Mouse (Mus musculus): ENCODE measurements around the gene Hivep2. TPM values are rescaled to one million over a fixed set of nuclear protein-coding genes. Genes with fewer than 3 reads are reported as not detected.

The Hivep2 gene
- polyA plus RNA-seq, 1 experiment, result 16.0 TPM

DNA sequence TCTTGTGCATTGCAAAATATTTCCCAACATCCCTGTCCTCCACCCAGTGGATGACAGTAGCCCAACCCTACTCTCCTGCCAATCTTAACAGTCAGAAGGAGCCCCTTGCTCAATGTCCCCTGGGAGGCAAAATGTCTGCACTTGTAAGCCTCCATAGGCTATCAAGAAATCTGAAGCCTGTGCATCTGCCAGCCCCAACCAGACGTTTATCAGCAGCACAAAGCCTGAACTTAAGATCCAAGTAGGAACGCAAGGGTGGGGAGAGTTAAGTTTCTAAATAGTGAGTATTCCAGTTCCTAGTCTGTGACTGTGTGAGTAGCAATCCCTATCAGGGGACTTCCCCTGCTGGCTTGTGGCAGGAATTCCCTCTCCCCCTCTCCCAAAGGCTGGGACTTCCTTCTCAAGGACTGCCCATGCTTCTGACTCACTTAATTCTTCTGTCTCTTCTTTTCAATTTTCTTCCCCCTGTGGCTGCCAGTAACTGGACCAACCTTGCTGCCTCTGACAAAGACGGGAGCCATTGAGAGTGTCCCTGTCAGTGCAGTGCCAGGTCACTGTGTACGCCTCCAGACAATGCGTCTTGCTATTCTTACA lies 82.5 kb downstream of the Hivep2 start:
- peak; percentile 55 for DNase-seq (ENCODE audit: low read depth)

DNA sequence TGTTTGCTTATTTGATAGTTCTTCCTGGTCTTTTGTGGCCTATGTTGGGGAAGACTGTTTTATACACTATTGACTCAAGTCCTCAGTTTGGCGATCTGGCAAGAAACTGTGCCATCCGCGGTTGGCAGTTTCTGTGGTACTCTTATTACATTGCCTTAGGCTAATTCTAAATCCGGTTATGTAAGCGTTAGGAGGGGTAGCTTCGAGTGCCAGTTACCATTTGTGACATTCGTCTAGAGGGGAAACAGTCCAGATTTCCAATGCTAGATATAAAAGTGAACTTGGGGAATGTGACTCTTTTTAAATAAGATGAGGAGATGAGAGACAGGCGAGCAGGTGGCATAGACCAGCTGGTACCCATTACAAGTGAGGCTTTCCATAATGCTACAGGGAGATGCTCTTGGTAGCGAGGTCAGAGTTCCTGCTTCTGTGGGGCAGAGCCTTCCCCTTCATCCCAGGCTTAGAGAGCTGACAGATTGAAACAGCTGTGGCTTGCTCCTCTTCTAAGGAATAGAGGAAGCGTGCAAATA lies 83.1 kb downstream of the Hivep2 start:
- no peak for DNase-seq (ENCODE audit: low read depth)

DNA sequence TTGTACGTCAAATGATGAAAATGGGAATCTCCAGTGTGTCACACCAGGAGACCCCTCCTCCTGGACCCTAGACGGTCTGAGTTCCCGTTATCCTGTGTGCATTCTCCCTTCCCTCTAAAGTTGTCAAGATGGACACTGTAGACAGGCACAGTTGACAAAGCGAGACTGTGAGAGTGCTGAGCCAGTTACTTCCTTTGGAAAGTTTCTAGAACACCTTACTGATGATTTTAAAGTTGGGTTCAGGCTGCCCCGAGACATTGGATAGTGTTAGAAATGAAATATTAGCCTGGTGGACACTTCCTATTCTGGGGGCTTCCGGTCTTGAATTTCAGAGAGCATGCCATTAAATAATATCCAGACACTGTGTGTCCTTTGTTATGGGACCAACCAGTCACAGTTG lies 83.8 kb downstream of the Hivep2 start:
- DNase-seq (ENCODE audit: low read depth), result no peak

DNA sequence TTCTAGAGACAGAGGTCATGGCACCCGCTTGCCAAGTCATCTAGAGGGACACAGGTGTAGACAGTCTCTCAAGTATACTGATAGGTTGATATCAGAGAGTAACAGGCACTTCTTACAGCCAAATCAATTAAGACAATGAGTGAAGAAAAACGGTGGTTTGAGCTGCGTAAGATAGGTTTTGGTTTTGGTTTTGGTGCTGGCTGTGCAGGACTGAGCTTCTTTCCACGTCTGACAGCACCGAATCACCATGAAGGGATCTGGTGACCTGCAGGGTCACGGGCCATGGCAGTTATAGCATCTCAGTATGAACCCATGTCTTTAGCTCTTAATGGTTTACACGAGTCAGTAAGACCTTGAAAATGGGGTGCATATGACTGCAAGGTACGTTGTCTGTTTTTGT lies 84.7 kb downstream of the Hivep2 start:
- no peak for DNase-seq (ENCODE audit: low read depth)

DNA sequence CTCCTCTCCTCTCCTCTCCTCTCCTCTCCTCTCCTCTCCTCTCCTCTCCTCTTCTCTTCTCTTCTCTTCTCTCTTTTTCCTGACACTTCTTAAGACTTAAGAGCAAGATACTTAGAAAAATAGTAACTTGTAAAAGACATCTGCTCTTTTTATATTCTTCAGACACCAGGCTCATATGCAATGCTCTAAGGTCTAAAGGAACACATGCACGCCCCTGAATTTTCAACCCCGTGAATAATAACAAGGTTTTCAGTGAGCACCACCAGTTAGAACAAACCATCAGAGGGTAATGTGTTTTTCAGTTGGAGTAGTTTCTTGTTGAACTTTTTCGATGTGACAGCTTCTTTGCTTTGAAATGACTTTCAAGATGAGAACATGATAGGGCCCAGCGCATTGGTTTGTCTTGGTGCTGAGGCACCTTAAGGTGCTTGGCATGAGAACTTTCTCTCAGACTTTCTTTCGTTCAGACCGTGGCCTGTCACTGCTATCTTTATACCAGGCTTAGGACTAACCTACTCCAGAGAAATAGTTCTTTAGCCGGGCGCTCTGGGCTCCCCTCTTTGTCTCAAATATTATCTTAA lies 86.3 kb downstream of the Hivep2 start:
- no peak for DNase-seq (ENCODE audit: low read depth)

DNA sequence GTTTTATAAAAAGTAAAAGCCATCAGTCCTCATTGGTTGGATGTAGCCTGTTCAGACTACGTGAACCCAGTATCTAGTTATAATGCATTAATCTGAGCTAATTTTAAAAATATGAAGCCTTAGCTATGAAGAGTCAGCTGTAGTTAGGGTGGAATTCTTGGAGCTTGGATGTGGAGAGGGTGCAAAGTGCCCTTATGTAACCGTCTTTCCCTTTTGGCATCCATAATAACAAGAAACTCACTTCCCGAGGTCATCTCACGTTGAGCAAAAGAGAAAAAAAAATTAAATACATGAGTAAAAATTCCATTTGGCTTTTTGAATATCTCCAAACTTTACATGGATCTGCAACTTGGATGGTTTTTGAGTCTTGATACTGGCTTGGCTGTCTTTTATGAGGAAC lies 89.0 kb downstream of the Hivep2 start:
- no peak for DNase-seq (ENCODE audit: low read depth)

DNA sequence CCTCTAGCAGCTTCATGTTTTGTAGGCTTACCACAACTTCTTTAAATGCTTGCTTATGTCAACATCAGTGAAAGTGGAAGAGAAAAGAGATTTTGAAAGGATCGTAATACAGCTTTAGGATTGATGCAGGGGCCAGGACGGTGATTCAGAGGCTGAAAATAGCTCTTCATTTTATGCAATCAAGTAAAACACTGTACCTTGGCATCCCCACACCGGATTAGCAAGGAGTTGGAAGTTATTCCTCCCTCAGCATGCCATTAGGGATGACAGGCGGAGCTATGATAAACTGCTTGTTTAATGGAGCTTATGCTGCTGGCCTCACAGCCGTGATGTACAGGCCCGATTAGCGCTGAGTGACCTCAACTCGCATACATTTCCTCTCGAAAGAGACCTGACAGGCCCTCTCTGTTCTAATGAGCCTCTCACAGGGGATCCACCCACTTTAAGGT lies 89.7 kb downstream of the Hivep2 start:
- peak; percentile 59 for DNase-seq (ENCODE audit: low read depth)

DNA sequence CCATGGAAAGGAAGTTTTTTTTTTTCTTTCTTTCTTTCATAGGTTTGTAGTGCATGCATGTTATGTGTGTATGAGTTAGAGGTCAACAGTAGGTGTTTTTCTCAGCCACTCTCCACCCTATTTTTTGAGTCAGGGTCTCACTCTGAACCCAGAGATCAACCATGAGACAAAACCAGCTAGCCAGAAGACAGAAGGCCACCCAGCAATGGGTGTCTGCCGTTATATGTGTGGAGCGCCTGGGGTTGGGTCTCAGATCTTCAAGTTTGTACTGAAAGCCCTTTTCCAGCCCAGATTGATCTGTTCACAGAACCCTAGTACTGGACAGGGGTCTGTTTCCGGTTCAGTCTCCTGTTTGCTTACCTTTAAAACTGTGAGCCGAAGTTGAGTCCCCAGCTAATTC lies 90.2 kb downstream of the Hivep2 start:
- DNase-seq (ENCODE audit: low read depth), result no peak

DNA sequence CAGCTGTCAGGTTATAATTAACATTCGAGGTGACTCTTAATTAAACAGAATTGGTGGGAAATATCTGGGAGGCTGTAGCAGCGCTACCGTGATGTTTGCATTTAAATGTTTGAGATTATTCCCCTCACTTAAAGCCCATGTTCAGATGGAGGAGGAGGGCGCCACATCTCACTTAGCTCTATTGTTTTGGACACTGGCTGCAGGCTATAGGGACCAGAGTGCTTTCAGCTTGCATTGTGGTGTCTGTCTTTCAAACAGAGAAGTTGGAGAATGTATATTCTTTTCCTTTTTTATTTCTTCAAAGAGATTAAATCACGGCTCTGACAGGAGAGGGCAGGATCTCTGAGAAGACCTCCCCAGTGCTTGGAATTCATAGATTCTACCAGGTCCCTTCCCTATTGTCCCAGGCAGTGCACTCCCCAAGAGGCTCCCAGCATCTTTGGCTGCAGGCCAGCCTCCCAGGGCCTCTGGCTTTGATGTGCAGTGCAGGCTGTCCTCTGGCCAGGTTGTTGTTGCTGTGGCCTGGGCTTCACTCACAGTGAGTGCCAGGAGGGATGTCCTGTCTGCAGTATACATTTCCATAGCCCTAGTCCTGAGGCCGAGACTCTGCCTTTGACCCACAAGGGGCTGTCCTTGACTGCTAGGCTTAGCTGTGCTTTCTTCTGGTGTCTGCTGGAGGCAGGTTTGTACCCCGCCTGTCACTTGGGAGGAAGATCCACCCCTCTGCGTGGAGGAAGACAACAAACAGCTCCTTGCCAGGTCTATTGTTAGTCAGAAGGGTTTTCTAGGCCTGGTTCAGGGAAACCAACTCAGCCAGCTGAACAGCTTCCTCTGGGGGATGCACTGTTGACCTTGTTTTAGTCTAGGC lies 90.9 kb downstream of the Hivep2 start:
- DNase-seq (ENCODE audit: low read depth), result no peak

DNA sequence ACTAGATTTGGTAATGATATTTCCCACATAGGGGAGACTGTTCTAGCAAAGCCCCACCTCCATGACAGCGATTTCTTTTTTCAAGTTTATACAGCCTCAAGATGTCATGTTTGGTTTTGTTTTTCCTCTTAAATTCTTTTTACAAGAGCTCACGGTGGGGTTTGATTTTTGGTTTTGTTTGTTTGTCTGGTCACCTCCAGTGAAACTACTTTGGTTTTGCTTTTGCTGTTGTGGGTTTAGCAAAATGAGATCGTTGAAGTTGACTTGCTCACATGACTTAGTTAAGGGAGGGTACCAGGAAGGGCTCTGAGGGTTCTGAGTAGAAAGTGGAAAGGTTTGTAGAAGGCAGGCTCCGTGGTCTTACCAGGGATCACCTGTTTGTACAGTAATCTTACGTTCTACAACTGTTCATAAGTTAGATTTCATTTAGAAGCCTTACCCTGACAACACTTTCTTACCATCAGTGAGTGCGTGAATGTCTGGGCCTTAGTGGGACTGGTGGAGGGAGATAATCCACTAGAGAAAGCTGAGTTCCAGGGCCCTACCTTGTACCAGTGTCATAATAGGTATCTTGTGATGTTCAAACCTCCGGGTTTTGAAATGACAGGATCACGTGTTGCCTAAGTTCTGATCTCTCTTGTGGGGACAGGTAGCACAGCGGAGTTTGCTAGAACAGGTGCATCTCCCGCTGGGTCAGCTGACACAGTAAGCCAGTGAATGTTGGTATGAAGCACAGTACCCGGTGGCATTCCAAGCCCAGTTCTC lies 92.1 kb downstream of the Hivep2 start:
- DNase-seq (ENCODE audit: low read depth), result no peak

DNA sequence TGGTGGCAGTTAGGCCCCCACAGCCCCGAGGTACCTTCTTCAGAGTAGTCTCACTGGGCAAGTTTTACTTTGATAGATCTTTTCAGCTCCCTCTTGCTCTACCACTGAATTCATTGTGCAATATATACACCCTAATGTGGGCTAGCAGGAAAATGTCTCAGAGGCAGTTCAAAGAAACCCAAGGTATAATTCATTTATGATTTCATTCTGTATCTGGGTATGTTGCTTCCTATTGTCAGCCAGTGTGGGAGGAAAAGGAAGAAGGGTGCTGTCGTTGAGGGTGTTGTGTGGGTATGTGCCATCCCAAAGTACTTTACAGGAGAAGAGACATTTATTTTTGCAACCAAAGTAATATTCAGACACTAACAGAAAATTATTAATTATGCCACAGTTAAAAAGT lies 92.9 kb downstream of the Hivep2 start:
- DNase-seq (ENCODE audit: low read depth), result no peak

DNA sequence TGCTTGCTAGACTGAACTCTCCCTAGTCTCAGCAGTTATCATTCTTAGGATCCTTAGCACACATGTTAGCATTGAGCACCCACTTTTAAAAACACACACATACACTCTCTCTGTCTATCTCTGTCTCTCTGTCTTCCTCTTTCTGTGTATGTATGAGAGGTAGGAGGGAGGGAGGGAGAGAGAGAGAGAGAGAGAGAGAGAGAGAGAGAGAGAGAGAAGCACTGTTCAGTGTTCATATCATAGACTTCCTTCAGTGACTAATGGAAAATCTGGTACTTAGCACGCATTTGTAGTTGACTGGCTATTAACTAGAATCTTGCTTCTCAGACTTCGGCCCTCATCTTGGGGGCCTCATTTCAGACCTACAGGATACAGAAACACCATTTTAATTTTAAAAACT lies 93.7 kb downstream of the Hivep2 start:
- DNase-seq (ENCODE audit: low read depth), result no peak

DNA sequence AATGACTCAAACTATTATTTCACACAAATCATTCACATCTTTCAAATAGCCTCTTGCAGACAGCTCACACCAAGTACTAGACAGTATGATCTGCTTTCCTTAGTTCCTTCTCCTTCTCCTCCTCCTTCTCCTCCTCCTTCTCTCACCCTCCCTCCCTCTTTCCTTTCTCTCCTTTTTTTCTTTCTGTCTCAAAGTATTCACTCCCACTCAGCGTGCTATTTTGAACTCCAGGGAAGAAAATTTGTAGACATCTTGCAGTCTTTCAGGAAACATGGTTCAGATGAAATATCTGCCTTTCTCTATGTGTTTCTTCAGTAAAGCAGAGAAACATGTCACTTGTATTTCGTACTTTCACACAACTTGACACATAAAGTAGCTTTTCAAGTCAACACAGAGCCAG lies 94.4 kb downstream of the Hivep2 start:
- DNase-seq (ENCODE audit: low read depth), result no peak

DNA sequence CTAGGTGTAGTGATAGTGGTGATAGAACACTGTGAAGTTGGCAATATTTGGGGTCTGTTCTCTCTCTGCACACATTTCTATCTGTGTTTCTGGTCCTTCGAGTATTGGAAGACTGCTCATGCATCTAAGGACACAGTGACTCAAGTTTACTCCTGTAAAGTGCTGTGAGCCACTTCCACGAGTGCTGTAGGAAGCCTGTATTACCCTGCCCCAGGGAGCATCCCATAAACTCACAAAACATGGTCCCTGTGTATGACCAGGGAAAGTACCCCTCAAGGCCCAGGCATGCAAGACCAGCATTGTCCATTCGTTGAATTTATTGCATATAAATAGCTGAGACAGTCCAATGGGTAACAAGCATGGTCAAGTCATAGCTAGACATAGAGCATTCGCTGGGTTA lies 97.4 kb downstream of the Hivep2 start:
- DNase-seq (ENCODE audit: low read depth), result no peak

DNA sequence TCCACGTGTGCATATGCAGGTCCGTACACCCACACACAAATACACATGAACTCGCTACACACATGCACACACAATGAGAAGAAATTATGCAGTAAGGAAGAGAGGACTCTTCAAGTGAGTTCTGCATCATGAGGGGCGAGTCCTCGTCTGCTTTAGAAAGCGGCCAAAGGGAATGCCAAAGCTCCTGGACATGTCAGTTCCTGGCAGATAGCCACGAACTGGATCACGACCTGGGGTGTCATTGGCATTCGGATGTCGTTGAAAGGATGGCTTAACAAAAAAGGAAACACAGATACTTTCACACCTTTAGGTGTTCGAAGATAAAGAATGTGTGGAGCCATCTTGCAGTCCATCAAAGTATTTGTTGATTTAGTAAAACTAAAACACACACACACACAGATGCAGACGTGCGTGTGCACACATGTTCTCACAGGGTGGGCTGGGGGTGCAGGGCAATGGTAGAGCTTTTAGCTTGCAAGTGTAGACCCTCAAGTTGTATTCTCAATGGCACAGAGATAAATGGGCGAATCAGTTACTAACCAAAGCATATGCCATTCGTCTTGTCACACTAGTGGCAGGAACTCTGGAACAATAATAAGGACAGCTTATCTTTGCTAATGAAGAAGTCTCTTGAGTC lies 99.0 kb downstream of the Hivep2 start:
- no peak for DNase-seq (ENCODE audit: low read depth)

DNA sequence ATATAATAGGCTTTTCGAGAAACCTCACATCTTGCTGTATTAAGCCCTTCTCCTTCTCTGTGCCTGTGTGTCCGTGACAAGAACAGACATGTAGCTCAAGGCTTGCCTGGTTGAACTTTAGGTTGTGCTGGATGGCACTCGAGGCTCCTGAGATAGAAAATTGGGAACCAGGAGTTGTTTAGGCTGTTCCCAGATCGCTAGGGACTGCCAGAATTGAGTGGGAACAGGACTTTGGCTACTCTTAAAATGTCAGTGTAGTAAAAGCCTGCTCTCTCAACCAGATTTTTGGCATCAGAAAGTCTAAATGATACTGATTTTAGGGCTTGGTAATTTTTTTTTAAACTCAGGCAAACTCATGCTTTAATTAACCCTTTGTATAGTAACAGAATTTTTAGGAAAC lies 101.9 kb downstream of the Hivep2 start:
- DNase-seq (ENCODE audit: low read depth), result no peak

DNA sequence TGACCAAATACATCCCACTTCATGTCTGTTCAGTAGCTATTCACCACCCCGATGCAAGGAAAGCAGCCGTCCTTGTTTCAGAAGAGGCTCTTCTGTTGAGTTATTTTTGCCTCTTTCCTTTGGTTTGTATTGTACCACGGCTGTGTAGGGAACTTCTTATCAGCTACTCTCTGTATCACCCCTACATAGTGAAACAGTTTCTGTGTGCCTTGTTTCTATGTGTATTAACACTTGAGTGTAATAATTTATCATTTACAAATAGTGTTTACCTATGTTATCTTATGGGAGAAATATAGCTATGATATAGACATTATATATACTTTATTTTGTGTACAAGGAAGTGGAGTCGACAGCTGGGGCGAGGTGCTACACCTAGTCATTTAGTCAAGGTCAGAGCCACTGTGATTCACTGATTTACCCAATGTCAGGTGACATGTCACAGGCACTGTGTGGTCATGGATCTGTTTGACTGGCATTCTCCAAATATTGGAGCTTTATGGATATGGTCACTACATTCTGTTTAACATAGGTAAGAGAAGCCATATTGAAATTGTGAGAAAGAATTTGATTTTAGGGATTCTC lies 104.7 kb downstream of the Hivep2 start:
- no peak for DNase-seq (ENCODE audit: low read depth)

DNA sequence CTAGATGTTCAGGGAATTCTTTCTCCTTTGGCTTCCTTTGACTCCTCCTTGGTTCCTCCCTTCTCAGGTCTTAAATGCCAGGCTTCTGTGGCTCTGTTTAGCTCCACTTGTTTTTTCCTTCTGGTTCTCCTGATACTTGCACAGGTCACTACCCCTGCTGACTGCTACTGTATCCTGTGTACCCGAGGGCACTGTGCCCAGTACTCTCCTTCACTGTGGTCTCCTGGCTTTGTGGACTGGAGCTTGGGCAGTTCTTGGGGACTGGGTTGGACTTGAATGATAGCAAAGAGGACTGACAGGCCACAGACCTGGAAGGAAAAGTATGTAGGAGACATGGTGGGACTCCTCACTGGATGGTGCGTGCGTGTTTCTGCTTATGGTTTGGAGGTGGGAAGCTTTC lies 106.6 kb downstream of the Hivep2 start:
- DNase-seq (ENCODE audit: low read depth), result no peak

DNA sequence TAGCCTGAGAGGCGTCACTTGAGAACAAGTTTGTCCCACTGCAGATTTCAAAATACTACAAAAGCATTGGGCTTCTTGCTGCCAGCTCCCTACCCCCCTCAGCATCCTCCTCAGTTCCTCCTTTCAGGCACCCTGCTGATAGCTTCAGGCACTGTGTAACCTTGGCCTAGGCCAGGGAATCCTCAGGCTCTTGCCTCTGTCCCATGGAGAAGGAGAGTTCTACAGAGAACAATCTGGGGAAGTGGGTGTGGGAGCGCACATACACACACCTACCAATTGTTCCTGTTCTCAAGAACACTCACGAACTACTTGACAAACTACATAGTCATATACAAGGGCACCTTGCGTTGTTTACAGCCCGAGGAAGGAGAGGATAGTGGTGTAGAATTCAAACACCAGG lies 109.9 kb downstream of the Hivep2 start:
- no peak for DNase-seq (ENCODE audit: low read depth)

DNA sequence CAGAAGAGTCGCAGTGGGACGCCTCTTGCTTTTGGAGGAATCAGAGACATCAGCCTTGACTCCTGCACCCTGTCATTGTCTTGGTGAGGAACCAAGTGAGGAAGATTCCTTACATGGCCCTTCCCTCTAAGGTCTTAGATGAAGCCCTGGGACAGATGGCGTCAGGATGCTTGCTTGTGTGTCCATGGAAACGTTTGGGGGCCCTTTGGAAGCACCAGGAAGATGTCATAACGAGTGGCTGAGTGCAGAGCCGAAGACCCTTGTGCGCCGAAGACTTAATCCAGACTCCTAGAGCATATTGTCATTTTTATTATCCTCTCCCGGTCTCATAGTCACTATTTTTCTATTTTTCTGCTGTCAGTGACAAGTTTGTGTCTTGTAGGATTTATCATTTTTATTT lies 111.0 kb downstream of the Hivep2 start:
- no peak for DNase-seq (ENCODE audit: low read depth)

DNA sequence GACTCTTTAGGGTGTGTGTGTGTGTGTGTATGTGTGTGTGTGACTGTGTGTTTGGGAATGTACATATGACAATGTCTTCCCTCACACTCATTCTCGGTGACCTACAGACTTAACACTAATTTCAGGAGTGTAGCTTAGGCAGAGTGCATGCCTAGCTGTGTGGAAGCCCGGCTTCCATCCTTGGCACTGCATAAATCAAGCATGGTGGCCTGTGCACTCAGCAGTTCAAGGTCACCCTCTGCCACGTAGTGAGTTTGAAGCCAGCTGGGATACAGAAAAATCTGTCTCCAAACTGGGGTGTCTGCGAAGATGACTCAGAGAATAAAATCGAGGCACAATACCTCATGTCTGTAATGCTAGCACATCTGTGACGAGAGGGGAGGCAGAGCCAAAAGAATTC lies 115.0 kb downstream of the Hivep2 start:
- DNase-seq (ENCODE audit: low read depth), result no peak
